Mouse (Mus musculus): ENCODE results near the gene Slc16a11.

The Slc16a11 gene

GRCm38 (mm10) chr11:70212423-70212822 is at the start of gene Slc16a11:
Gene Slc16a11, plus strand, starts transcription at chr11:70212752.
- DNase-seq (ENCODE audit: low spot score in 2 of 2), result no peak

- no peak for DNase-seq (ENCODE audit: low spot score in 2 of 2)
Observed at GRCm38 (mm10) chr11:70165972-70166921, 46.3 kb upstream of the Slc16a11 start.

- DNase-seq (ENCODE audit: low spot score in 2 of 2), result no peak
Observed at GRCm38 (mm10) chr11:70168136-70168535, 44.4 kb upstream of the Slc16a11 start.

- DNase-seq (ENCODE audit: low spot score in 2 of 2), result peak in 1 of 2 experiments; percentile 28
Observed at GRCm38 (mm10) chr11:70169471-70169870, 43.1 kb upstream of the Slc16a11 start.

GRCm38 (mm10) chr11:70170291-70170690 is 42.3 kb upstream of the Slc16a11 start:
- no peak for DNase-seq (ENCODE audit: low spot score in 2 of 2)

- no peak for DNase-seq (ENCODE audit: low spot score in 2 of 2)
Observed at GRCm38 (mm10) chr11:70171181-70171580, 41.4 kb upstream of the Slc16a11 start.

GRCm38 (mm10) chr11:70171847-70172246 is 40.7 kb upstream of the Slc16a11 start:
- DNase-seq (ENCODE audit: low spot score in 2 of 2), result no peak

GRCm38 (mm10) chr11:70172298-70172697 is 40.3 kb upstream of the Slc16a11 start:
- DNase-seq (ENCODE audit: low spot score in 2 of 2), result no peak

GRCm38 (mm10) chr11:70174491-70174890 is 38.1 kb upstream of the Slc16a11 start:
- DNase-seq (ENCODE audit: low spot score in 2 of 2), result no peak

- DNase-seq (ENCODE audit: low spot score in 2 of 2), result no peak
Observed at GRCm38 (mm10) chr11:70177647-70178046, 34.9 kb upstream of the Slc16a11 start.

GRCm38 (mm10) chr11:70178311-70178710 is 34.2 kb upstream of the Slc16a11 start:
- DNase-seq (ENCODE audit: low spot score in 2 of 2), result no peak

GRCm38 (mm10) chr11:70178756-70179155 is 33.8 kb upstream of the Slc16a11 start:
- DNase-seq (ENCODE audit: low spot score in 2 of 2), result no peak

- DNase-seq (ENCODE audit: low spot score in 2 of 2), result no peak
Observed at GRCm38 (mm10) chr11:70179401-70179800, 33.2 kb upstream of the Slc16a11 start.

GRCm38 (mm10) chr11:70180496-70180895 is 32.1 kb upstream of the Slc16a11 start:
- no peak for DNase-seq (ENCODE audit: low spot score in 2 of 2)

- DNase-seq (ENCODE audit: low spot score in 2 of 2), result no peak
Observed at GRCm38 (mm10) chr11:70185120-70185519, 27.4 kb upstream of the Slc16a11 start.

GRCm38 (mm10) chr11:70189319-70190134 is 23.0 kb upstream of the Slc16a11 start:
- no peak for DNase-seq (ENCODE audit: low spot score in 2 of 2)

GRCm38 (mm10) chr11:70191188-70191587 is 21.4 kb upstream of the Slc16a11 start:
- DNase-seq (ENCODE audit: low spot score in 2 of 2), result no peak

GRCm38 (mm10) chr11:70192157-70192556 is 20.4 kb upstream of the Slc16a11 start:
- no peak for DNase-seq (ENCODE audit: low spot score in 2 of 2)

- no peak for DNase-seq (ENCODE audit: low spot score in 2 of 2)
Observed at GRCm38 (mm10) chr11:70193354-70194285, 18.9 kb upstream of the Slc16a11 start.

- DNase-seq (ENCODE audit: low spot score in 2 of 2), result no peak
Observed at GRCm38 (mm10) chr11:70198332-70198731, 14.2 kb upstream of the Slc16a11 start.

GRCm38 (mm10) chr11:70199107-70199506 is 13.4 kb upstream of the Slc16a11 start:
- DNase-seq (ENCODE audit: low spot score in 2 of 2), result no peak
